In the genomic region with DNA sequence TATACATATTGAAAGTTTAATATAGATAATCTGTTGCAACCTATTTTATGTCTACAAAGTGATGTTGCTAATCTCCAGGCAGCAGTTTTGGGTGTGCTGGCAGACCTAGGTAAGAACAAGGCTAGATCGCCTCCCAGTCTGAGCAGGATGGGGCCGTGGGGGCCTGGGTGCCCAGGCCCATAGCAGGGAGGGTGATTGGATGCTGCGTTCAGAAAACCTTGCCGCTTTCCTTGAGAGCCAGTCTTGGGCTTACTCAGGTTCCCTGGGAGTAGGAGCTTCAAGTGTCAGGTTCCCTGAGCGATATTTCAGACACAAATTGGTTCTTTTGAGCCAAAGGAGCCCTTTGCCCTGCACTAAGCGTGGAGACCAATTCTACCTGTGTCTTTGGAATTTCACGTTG, we compare ENCODE assay signal across 19 mouse cellular contexts. TPM values are rescaled to one million over a fixed set of nuclear protein-coding genes. Genes with fewer than 3 reads are reported as not detected.
DNase-seq lines count a peak whose midpoint lies in the region; ATAC-seq and TF ChIP-seq lines count a peak whose summit lies in the region.
"Had no signal": no experiment of that assay in that cellular context is flagged by ENCODE, and none has a peak within 500 bp of the region (broad histone marks: within the 10 kb centered on the region; RNA-seq: fewer than 3 reads in every experiment).

No protein-coding gene starts in this region.

- peak overlapping the region; percentile 94 for H3K4me3 ChIP-seq in gastrocnemius, adult 2 months
- peak overlapping the region in 1 of 2 experiments; percentile 64; a peak in 2 of 4 replicates for H3K4me3 ChIP-seq in heart, embryonic 14.5 days (ENCODE audit: control insufficient read depth in 1 of 2, insufficient read depth in 1 of 2, low read depth in 1 of 2, low read length in 2 of 2)
- H3K4me3 ChIP-seq in heart, embryonic 10.5 days = no peak overlapping the region; the same call in 1 of the 2 replicates
- no peak overlapping the region for H3K4me3 ChIP-seq in kidney, embryonic 15.5 days (replicated peaks)
- peak overlapping the region; percentile 48; the same call in 1 of the 2 replicates for H3K4me3 ChIP-seq in lung, embryonic 15.5 days
- H3K4me3 ChIP-seq: forebrain, embryonic 13.5 days; liver, embryonic 13.5 days; megakaryocyte, embryonic 14.5 days; midbrain, embryonic 15.5 days; neural tube, embryonic 12.5 days had no signal

- peak overlapping the region; percentile 87 for H3K4me2 ChIP-seq in heart, embryonic 14.5 days (ENCODE audit: low read length)
- H3K4me2 ChIP-seq in kidney, embryonic 15.5 days = peak overlapping the region; percentile 94
- H3K4me2 ChIP-seq in lung, embryonic 15.5 days = peak overlapping the region; percentile 78

- no peaks in the 10 kb centered on the region for H3K9me3 ChIP-seq in heart, embryonic 14.5 days (ENCODE audit: control insufficient read depth, low read length)
- no peaks in the 10 kb centered on the region for H3K9me3 ChIP-seq in heart, embryonic 10.5 days
- H3K9me3 ChIP-seq in kidney, embryonic 15.5 days (replicated peaks) = no peaks in the 10 kb centered on the region
- no peaks in the 10 kb centered on the region for H3K9me3 ChIP-seq in lung, embryonic 15.5 days
- H3K9me3 ChIP-seq: forebrain, embryonic 13.5 days; hindbrain, embryonic 13.5 days; liver, embryonic 13.5 days; midbrain, embryonic 15.5 days; neural tube, embryonic 12.5 days had no signal

- TF ChIP-seq CTCF in gastrocnemius, adult 2 months (IDR thresholded peaks at IDR 0.05) = no peak

- peaks cover 14 to 25% of the 10 kb centered on the region in 2 experiments for H3K4me1 ChIP-seq in heart, embryonic 14.5 days (ENCODE audit: control insufficient read depth in 2 of 2, insufficient read depth in 2 of 2, low read length in 2 of 2)
- H3K4me1 ChIP-seq in heart, embryonic 10.5 days = peaks cover 24% of the 10 kb centered on the region
- peaks cover 25% of the 10 kb centered on the region for H3K4me1 ChIP-seq in kidney, embryonic 15.5 days
- 0 out of 2 replicates have a peak, but pooled peaks cover 8% of the 10 kb centered on the region for H3K4me1 ChIP-seq in lung, embryonic 15.5 days

- H3K27ac ChIP-seq in gastrocnemius, adult 2 months = peak overlapping the region; percentile 97
- no peak overlapping the region for H3K27ac ChIP-seq in heart, embryonic 14.5 days (replicated peaks in 1 of 2; ENCODE audit: control insufficient read depth in 1 of 2, insufficient read depth in 1 of 2, low read depth in 2 of 2, low read length in 2 of 2)
- H3K27ac ChIP-seq in heart, embryonic 10.5 days = no peak overlapping the region
- H3K27ac ChIP-seq in kidney, embryonic 15.5 days = no peak overlapping the region
- H3K27ac ChIP-seq in lung, embryonic 15.5 days = no peak overlapping the region
- H3K27ac ChIP-seq: forebrain, embryonic 13.5 days; hindbrain, embryonic 13.5 days; layer of hippocampus, adult 2 months; liver, embryonic 13.5 days; midbrain, embryonic 15.5 days; neural tube, embryonic 12.5 days; stomach, postnatal 0 days had no signal

- H3K27me3 ChIP-seq in heart, embryonic 14.5 days (ENCODE audit: control insufficient read depth, insufficient read depth, low read length) = 0 out of 2 replicates have a peak, but pooled peaks cover 3% of the 10 kb centered on the region
- peaks cover 22% of the 10 kb centered on the region for H3K27me3 ChIP-seq in heart, embryonic 10.5 days (ENCODE audit: insufficient read depth, poor library complexity, severe bottlenecking)
- H3K27me3 ChIP-seq in kidney, embryonic 15.5 days = peaks cover 29% of the 10 kb centered on the region
- peaks cover 23% of the 10 kb centered on the region for H3K27me3 ChIP-seq in lung, embryonic 15.5 days

- peak; percentile 54 for DNase-seq in gastrocnemius, adult 2 months
- DNase-seq in gastrocnemius, postnatal 36 days = no peak
- no peak for DNase-seq in heart, embryonic 10.5 days (ENCODE audit: low spot score)
- no peak for DNase-seq in kidney, postnatal 14 days
- no peak for DNase-seq in lung, postnatal 10 days
- DNase-seq: cerebellum, adult 2 months; liver, embryonic 13.5 days; right cerebral cortex, postnatal 14 days; thymus, adult 2 months had no signal

- 67% methylated on average over 7 of the region's 7 CpGs for WGBS in heart, embryonic 14.5 days
- 49% methylated on average over 7 of the region's 7 CpGs for WGBS in heart, embryonic 10.5 days
- 42% methylated on average over 7 of the region's 7 CpGs for WGBS in kidney, embryonic 15.5 days
- WGBS in lung, embryonic 15.5 days = 43% methylated on average over 7 of the region's 7 CpGs

- no peaks in the 10 kb centered on the region for H3K36me3 ChIP-seq in heart, embryonic 14.5 days (ENCODE audit: control insufficient read depth, insufficient read depth, low read length)
- H3K36me3 ChIP-seq in heart, embryonic 10.5 days = no peaks in the 10 kb centered on the region
- H3K36me3 ChIP-seq in kidney, embryonic 15.5 days = no peaks in the 10 kb centered on the region
- H3K36me3 ChIP-seq in lung, embryonic 15.5 days = no peaks in the 10 kb centered on the region
- H3K36me3 ChIP-seq: hindbrain, embryonic 13.5 days; liver, embryonic 13.5 days; midbrain, embryonic 15.5 days; neural tube, embryonic 12.5 days had no signal

- intact Hi-C loops in gastrocnemius, adult 2 months (cut with DNase I) = loop anchor here (5.0 kb wide), 1 partner anchor 47 kb away; no protein-coding TSS in a partner anchor
- intact Hi-C loops in gastrocnemius, postnatal 36 days (cut with DNase I) = no loop called here

- ATAC-seq in heart, embryonic 14.5 days (ENCODE audit: insufficient number of reproducible peaks, insufficient read depth, low FRiP score, low read depth) = no peak
- ATAC-seq in kidney, embryonic 15.5 days (replicated peaks; ENCODE audit: low FRiP score) = 0 out of 2 replicates have a peak, but pooled peaks have one; percentile 47
- ATAC-seq in lung, embryonic 15.5 days (ENCODE audit: borderline replicate concordance, extremely low read depth, low FRiP score, low TSS enrichment) = no peak
- ATAC-seq: forebrain, embryonic 13.5 days; midbrain, embryonic 15.5 days had no signal

- peak overlapping the region; percentile 30; the same call in 1 of the 2 replicates for H3K9ac ChIP-seq in heart, embryonic 14.5 days (ENCODE audit: low read length)
- no peak overlapping the region for H3K9ac ChIP-seq in kidney, embryonic 15.5 days
- H3K9ac ChIP-seq in lung, embryonic 15.5 days = no peak overlapping the region
- H3K9ac ChIP-seq: forebrain, embryonic 13.5 days; hindbrain, embryonic 13.5 days; liver, embryonic 13.5 days; midbrain, embryonic 15.5 days; neural tube, embryonic 12.5 days had no signal

RNA-seq across cellular contexts. Expression of a gene that starts 1.9 kb away (rescaled TPM):
- total RNA-seq in gastrocnemius, adult 2 months (2021) = 100 to 1,000 TPM; 121 to 159 TPM
- 100 to 1,000 TPM; 138 to 144 TPM for total RNA-seq in gastrocnemius, postnatal 36 days (2021)
- polyA plus RNA-seq in heart, embryonic 14.5 days (2014; fragmentation: Nextera tagmentation; extraction: Ambion mirVana) = 15.3 and 15.8 TPM in 2 replicates
- 3.3 and 5.7 TPM in 2 replicates for polyA plus RNA-seq in heart, embryonic 10.5 days (2016; fragmentation: Nextera tagmentation; extraction: Ambion mirVana)
- 7.5 and 7.6 TPM in 2 replicates for polyA plus RNA-seq in kidney, embryonic 15.5 days (2015; fragmentation: Nextera tagmentation; extraction: Ambion mirVana)
- 10.0 and 13.1 TPM in 2 replicates for polyA plus RNA-seq in lung, embryonic 15.5 days (2015; fragmentation: Nextera tagmentation; extraction: Ambion mirVana)

Comparison
In these comparisons a context has a peak if more than half of its experiments do, and no peak if none do; other contexts are left out.
1. H3K4me3 ChIP-seq: peak in gastrocnemius, adult 2 months (single experiment) and lung, embryonic 15.5 days (single experiment); none in heart, embryonic 10.5 days (single experiment) and kidney, embryonic 15.5 days (single experiment).
2. Peak in every context shown above with its lines, with median percentiles within 50 percentile points of each other: H3K4me2 ChIP-seq.